Mouse (Mus musculus) adrenal gland (tissue): ENCODE results near the gene Sema6b.

Experiments used
- intact Hi-C: fragments of 180-260 bp; cut with DNase I; formaldehyde crosslinking; loops from one replicate; pipeline ENCODE4 v1.15.1; 2025
- long read RNA-seq, 2 experiments: library from polyadenylated mRNA; unstranded; transcript quantifications; one replicate each; pipeline ENCODE4 v2.0.0; 2020; ENCODE audit warnings: borderline replicate concordance in 1 of 2; ENCODE audit not compliant: insufficient replicate concordance in 1 of 2

Gene Sema6b
- long read RNA-seq, experiment 1, result 0 reads
- long read RNA-seq, experiment 2, partial matches to known transcripts, result 3 of 3 reads
- long read RNA-seq, experiment 2, other reads (novel, unspliced or antisense), result 0 of 3 reads

DNA sequence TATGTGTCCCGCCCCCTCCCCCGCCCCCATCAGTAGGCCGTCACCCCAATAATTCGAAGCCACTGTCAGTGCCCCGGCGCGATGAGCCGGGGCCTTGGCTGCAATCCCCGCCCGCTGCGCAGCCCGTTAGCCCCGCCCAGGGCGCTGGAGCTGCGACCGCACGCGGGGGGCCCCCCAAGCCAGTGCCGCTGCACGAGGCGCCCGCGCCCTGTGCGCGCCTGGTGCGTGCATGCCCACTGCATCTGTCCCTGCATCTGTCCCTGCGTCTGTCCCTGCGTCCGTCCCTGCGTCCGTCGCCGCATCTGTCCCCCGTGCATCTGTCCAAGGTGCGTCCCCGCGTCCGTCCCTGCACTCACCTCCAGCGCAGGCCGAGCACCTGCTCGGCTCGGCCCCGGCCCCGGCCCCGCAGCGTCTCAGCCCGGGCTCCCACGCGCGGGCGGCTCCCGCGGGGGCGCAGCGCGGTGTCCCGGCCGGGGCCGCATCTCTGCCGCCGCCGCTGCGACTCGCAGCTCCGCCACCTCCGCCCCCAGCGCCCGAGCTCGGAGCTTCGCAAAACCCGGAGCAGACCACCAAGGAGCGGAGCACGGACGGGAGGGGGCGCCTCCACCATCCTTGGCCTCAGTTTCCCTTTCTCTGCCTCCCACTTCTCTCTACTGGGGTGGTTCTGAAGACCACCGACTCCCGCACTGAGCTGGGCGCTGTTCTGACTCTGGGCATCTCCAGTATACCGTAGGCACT is at the start of gene Sema6b:
Sema6b (minus strand) TSS at position 486 of the 738 bp plus-strand sequence.
- intact Hi-C loops, result no loop called here

DNA sequence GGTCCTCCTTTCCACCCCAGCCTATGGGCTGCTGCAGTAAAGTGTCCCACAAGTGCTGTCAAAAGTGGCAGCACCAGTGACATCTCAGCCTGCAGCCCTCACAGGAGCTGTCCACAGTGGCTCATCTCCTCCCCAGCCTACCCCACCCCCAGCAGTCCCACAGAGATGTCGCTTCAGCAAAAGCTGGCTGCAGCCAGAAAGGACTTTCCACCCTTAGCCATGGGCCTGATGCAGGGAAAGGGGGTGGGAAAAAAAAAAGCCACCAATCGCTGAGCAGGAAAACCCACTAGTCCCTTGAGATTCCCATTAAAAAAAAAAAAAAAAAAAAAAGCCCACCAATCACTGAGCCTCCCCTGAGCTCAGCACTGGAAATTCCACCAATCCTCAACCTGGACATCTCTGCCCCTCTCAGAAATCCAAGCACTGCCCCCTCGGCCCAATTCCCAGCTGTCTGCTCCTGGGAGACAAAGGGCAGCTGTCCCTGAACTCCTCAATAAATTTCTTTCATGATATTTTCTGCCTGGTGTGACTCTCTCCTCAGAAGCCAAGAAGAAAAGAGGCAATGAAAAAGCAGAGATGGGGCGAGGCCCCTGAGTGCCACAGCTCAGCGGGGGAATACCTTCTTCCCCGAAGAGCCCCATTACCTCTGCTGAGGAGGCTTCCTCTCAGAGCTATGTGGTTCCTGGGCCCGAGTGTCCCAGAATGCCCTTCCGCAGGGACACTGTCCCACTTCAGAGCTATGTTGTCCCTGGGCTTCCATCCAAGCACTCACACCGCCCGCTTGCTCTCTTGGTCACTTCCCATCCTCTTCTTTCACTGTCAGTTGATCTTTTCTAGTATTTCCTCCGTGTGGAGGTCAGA is 45.4 kb upstream of the Sema6b start:
- intact Hi-C loops, result no loop called here

- intact Hi-C loops, result no loop called here
These were observed 43.5 kb upstream of the Sema6b start, which contains the start of gene Mydgf for GRCm38 (mm10) chr17:56183658-56184103. Gene Mydgf (minus strand): TSS chr17:56183920.

DNA sequence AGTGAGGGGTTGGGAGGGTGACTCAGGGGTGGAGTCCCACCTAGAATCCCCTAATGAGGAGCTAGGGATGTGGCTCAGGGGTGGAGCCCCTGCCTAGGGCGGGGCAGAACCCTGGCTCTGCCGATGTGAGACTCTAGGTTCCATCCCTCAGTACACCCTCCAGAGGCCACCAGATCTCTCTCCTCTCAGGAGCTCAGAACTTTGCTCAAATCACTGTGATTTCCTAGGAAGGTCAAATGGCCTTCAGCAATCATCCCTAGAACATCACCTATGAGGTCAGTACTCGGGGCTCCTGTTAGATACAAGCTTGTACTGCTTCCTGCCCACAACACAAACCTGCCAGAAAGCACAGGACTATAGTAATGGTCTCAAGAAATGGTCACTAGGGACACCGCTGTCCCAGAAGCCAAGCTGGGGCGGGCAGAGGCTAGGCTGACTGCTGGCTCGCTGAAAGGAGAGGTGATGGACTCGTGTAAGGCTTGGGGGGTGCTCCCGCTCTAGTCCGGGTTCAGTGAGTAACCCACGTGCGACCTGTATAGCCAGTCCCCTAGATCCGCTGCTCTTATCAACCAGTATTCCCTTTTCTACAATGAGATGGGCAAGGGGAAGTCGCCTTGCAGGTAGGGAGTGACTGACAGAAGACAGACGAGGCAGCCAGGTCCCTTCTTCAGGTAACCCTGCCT is 43.0 kb upstream of the Sema6b start:
- intact Hi-C loops, result no loop called here

GRCm38 (mm10) chr17:56175416-56175815 is 35.3 kb upstream of the Sema6b start:
- intact Hi-C loops, result no loop called here

DNA sequence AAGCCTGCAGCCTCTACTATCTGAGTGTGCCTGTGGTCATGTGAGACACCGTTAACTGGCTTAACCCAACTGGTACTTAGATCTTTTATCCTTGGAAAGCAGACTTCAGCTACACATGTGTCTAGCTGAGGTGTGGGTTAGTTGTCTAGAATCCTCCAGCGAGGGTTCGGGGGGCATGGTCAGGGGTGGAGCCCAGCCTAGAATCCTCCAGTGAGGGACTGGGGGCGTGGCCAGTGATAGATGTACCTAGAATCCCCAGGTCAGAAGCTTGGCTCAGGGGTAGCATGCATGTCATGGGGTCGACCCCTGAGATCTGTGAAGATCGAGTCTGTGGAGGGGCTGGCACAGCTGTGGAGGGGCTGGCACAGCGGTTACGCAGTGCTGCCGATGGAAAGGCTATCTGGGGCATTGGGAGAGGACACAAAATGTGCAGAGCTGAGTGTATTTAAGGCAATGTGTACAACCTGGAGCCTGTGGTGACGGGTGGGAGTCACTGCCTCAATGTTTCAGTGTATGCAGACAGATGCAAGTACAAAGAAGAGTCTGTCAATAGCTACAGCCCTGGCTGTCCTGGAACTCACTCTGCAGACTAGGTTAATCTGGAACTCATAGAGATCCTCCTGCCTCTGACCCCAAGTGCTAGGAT is 33.4 kb upstream of the Sema6b start:
- intact Hi-C loops, result no loop called here

DNA sequence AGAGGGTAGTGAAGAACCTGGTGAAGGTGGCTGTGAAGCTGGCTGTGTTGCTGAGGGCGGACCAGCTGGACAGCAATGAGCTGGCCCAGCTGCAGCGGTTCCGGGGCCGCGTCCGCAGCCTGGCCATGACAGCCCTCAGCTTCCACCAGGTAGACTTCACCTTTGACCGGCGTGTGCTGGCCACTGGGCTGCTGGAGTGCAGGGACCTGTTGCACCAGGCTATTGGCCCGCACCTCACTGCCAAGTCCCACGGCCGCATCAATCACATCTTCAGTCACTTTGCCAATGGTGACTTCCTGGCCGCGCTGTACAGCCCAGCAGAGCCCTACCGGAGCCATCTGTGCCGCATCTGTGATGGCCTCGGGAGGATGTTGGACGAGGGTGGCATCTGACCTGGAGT is 31.7 kb upstream of the Sema6b start:
- intact Hi-C loops, result no loop called here

DNA sequence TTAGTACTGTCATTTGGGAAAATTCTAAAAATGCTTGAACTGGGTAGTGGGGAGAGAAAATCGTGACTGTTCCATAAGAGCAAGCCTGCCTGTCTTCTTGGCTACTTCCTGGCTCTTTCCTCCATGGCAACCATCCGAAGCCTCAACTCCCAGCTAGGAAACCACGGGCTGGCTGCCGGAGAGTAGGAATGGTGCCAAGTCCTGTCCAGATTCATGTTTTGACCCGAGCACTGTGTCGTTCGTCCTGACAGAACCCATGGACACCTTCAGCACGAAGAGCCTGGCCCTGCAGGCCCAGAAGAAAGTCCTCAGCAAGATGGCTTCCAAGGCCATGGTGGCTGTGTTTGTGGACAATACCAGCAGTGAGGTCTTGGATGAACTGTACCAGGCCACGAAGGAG is 31.3 kb upstream of the Sema6b start:
- intact Hi-C loops, result no loop called here

DNA sequence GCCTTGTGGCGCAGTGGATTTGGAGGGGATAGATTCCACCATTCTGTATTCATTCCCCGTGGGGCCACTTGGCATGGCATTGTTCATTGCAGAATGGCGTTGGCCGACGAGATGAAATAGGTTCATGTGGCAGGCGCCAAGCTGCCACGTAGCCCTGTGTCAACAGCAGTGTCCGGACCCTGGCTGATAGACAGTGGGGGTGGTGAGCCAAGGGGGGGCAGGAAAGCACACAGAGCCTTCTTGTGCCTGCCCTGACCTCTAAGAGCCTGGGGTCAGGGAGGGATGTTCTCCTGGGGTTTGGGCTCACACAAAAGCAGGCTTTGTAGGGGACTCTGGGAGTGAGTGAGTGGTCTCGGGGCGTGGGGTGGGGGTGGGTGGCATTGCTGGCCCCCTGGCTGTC is 30.5 kb upstream of the Sema6b start:
- intact Hi-C loops, result no loop called here

GRCm38 (mm10) chr17:56169830-56170229 is 29.7 kb upstream of the Sema6b start:
- intact Hi-C loops, result no loop called here

- intact Hi-C loops, result no loop called here
These were observed 25.5 kb upstream of the Sema6b start for GRCm38 (mm10) chr17:56165671-56166070.

- intact Hi-C loops, result no loop called here
These were observed 24.4 kb upstream of the Sema6b start for GRCm38 (mm10) chr17:56164510-56164909.

DNA sequence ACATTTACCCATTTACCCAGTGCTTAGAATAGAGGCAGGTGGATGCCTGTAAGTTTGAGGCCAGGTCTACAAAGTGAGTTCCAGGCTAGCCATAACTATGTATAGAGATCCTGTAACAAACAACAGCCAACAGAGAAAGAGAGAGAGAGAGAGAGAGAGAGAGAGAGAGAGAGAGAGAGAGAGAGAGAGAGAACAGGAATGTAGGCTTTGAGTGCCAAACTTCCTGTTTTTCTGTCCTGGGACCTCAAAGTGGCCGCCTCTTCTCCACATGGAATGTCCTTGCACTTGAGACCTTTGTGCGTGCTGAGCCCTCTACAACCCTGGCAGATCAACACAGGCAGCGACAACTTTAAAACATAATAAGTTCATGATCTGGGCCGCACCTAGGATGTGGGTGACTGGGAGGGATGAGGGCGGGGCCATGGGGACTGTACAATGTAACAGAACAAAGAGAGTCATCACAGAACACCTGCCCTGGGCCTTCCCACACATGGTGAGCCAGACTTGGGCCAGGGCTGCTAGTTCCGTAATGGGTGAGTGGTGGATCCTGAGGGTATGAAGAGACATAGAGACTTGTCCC is 23.5 kb upstream of the Sema6b start:
- intact Hi-C loops, result no loop called here

DNA sequence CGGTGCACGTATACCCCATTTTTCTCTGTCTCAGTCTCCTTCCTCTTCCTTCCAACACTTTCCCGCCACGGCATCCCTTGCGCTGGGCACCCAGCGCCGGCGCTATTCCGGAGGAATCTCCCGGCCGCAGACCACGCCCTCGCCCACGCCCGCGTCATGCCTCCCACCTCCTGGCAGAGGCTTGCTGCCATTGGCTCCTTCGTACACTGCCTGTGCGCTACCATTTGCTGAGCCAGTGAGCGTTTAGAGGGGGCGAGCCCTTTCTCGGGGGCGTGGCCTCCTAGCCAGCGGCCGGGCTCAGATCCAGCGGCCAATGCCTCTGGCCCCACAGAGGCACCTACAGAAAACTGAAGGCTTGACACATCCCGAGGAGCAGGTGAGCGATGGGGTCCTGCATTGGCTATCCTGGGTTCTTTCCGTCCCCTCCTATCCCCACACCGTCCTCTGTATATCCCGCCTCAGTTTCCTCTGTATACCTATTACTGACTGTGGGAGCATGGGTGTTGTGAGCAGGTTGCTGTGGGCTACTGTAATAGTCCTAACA is 22.2 kb upstream of the Sema6b start, which contains the start of gene Tnfaip8l1:
Tnfaip8l1 (plus strand) TSS at position 247 of the 544 bp plus-strand sequence.
- intact Hi-C loops, result no loop called here

DNA sequence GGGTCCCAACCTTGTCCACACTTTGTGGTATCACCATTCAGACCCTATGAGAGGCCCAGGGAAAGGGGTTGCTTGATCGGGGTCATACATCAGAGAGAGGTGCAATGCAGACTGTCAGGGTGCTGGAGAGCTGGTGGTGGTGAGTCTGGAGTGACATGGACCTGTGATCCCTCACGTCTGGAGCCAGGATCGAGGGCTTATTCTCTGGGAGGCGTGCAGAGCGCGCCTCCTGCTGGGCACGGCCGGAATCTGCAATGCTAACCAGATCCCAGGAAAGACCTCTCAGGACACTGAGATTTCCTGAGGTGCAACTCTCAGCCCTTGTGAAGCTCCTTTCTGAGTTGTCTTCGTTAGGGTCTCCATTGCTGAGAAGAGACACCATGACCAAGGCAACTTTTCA is 19.6 kb upstream of the Sema6b start:
- intact Hi-C loops, result loop anchor here (2.0 kb wide), 1 partner anchor 27 kb away; no protein-coding TSS in a partner anchor

DNA sequence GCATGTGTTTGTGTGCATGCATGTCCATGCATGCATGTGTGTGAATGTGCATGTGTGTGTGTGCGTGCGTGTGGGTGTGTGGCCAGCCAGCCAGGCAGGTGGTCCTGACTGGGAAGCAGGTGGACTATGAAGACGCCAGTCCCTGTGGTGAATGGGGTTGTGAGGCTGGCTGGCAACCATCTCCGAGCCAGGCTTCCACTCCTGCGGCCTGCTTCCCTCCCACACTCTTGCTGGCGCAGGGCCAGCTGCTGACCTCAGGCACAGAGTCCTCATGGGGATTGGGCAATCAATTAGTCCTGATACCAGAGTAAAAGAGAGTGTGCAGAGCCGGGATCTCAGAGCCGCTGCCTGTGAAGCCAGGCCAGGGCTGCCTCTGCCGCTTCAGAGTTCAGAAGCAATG is 13.5 kb upstream of the Sema6b start:
- intact Hi-C loops, result no loop called here

- intact Hi-C loops, result no loop called here
These were observed 9.8 kb upstream of the Sema6b start for GRCm38 (mm10) chr17:56149897-56150296.

DNA sequence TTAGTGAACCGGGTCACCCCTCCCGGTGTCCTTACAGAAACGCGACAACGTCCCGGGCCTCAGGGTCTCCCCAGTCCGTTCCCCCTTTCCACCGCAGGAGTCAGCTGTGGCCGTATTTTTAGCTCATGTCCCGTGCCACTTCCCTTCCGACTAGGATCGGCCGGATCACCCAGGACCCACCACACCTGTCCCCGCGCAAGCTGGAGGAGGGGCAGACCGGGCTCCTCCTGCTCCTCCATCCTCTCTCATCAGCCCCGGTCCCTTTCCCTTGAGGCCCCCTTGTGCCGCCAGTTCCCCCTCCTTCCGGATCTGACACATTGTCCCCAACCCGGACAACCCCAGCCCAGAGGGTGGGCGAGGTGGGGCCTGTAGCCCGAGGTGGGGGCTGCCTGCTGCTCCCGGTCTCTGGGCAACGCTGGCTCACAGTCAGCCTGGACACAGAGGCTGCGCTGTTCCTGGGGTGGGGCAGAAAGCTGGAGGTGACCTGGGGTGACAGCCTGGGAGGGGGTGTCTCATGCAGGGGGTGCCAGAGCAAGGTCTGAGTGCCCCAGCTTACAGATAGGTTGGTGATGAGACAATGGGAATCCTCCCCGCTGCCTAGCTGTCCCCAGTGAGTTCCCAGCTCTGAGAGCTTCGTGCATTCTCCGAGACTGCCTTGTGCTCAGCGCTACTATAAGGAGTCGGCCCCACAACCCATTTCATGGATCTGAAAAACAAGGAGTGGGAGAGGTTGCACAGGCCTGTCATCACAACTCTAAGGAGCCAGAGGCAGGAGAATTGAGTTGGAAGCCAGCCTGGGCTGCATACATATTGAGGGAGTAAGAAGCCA is 8.9 kb upstream of the Sema6b start:
- intact Hi-C loops, result no loop called here

DNA sequence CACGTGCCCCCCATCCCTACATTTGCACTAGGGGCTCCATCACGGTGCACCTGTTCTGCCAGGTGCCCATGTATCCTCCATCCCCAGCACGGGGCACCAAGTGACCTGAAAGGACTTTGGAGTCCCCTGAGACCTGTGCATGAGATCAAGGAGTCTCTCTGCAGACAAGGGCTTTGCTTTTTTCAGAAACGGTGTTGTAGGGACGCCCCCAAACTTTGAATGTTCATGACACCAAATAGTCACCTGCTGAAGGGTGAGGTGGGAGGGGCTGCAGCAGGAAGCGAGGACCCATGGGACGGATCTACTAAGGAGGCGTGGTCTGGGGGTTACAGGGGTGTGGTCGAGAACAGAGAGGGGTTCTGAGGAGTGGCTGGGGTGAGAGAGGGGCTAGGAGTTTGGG is 8.1 kb upstream of the Sema6b start:
- intact Hi-C loops, result no loop called here
